Mouse (Mus musculus) testis, adult 2 months (tissue): ENCODE results near the gene Acvr2b.

ENCODE experiments used
- CTCF ChIP-seq: fragments of 200-500 bp; IDR thresholded peaks from 2 replicates; pipeline ENCODE4 v1.5.1; 2012; ENCODE audit warnings: low read depth, mild to moderate bottlenecking, inconsistent platforms, low read length, moderate library complexity; ENCODE audit not compliant: control insufficient read depth, insufficient read depth, insufficient replicate concordance
- POLR2A ChIP-seq: fragments of 200-500 bp; IDR thresholded peaks from 2 replicates; pipeline ENCODE4 v1.6.1; 2012; ENCODE audit warnings: low read depth, mild to moderate bottlenecking, inconsistent platforms, low read length, moderate library complexity; ENCODE audit not compliant: control insufficient read depth

DNA sequence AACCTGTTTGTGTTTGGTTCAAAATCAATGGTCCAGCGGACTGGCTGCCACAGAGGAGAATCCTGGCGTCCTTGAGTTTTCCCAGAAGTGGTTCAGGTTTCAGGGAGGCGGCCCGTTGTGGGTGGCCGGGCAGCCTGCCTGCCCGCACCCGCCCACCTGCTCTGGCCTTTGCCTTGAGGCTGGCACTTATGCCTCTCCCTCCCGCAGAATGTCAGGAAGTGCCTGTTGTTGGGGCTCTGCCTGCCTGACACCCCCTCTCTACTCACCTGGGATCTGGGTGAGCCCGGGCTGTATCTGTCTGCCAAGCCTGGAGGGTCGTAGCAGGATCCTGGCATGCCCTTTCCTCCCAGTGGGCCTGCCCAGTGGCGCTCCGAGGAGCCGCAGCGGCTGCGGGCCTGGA lies 6.0 kb downstream of the Acvr2b start:
- no peak for TF ChIP-seq CTCF
- TF ChIP-seq POLR2A = no peak
